Mouse (Mus musculus): Measurements from ENCODE around the gene Pkm. TPM values are rescaled to one million over a fixed set of nuclear protein-coding genes. Genes with fewer than 3 reads are reported as not detected.

Gene Pkm
- polyA plus RNA-seq, 1 experiment, result 2,627 TPM

DNA sequence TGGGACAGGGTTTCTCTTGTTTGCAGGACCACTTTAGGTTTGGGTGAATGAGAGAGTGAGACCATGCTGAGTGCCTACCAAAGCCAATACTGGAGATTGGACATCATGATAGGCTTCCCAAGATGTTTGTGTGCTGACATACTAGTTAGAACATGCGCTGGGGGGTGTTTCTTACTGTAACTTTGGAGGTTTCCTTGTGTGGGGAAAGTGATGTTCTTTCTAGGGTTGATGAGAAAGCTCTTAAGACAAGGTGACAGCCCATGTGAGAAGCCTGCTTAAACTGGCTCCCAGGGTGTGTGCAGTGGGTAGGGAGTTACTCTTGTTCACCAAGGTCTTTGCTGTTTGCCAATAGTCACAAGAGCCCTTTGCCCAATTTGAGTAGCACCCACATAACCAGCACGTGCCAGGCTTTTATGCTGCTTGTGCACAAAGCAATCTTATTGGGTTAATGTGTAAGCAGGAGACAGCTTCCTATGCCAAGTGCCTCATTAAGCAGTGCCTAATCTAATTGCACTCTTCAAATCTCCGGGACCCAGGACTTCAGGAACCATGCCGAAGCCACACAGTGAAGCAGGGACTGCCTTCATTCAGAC is 8.6 kb downstream of the Pkm start:
- no peaks in the 10 kb centered on the region for H3K27me3 ChIP-seq (replicated peaks)
- H3K4me3 ChIP-seq (replicated peaks), result no peak overlapping the region
- peaks cover 95% of the 10 kb centered on the region for H3K36me3 ChIP-seq (replicated peaks; ENCODE audit: low read length)
- TF ChIP-seq GATA1 (IDR thresholded peaks at IDR 0.05; ENCODE audit: borderline replicate concordance, low read length), result no peak
- TF ChIP-seq FLI1 (IDR thresholded peaks at IDR 0.05; ENCODE audit: low read length), result no peak
- no peaks in the 10 kb centered on the region for H3K9me3 ChIP-seq
- peaks cover 97% of the 10 kb centered on the region for H3K4me1 ChIP-seq

DNA sequence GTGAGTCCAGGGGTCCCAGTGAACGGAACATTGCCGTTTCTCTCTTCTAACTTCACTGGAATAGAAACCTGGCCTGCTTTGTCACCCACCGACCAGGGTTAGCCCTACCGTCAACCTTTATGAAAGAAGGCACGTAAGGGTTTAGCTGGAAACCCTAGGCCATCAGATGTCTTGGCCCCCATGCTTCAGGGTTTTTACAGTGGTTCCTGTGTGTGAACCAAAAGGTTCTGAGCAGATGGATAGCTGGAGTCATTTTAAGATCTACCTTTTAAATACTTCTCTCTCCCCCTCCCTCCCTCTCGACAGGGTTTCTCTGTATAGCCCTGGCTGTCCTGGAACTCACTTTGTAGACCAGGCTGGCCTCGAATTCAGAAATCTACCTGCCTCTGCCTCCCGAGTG is 9.8 kb downstream of the Pkm start:
- TF ChIP-seq GATA1 (IDR thresholded peaks at IDR 0.05; ENCODE audit: borderline replicate concordance, low read length) (no peak), FLI1 (IDR thresholded peaks at IDR 0.05; ENCODE audit: low read length) (no peak)
- Histone ChIP-seq H3K4me3 (replicated peaks) (no peak overlapping the region), H3K36me3 (replicated peaks; ENCODE audit: low read length) (peaks cover 98% of the 10 kb centered on the region), H3K27me3 (replicated peaks) (no peaks in the 10 kb centered on the region), H3K4me1 (peaks cover 97% of the 10 kb centered on the region), H3K9me3 (no peaks in the 10 kb centered on the region)

DNA sequence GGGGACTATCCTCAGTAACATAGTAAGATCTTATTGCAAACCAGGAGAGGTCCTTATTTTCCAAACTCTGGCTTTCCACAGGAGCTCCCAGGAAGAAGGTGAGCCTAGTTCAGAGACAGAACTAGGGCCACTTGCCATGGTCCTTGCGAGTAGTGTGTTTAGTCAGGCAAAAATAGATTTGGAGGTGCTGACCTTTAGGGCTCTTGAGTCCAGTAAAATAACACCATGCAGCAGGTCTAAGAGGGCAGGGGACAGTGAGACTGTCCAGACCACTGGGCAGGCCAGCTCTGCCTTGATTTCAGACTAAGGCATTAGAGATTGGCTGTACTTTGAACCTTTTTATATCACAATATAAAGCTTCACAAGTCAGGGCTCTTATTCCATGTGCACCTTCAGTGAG is 10.6 kb downstream of the Pkm start:
- Histone ChIP-seq H3K27me3 (replicated peaks) (no peaks in the 10 kb centered on the region), H3K4me1 (peaks cover 97% of the 10 kb centered on the region), H3K4me3 (replicated peaks) (no peak overlapping the region), H3K36me3 (replicated peaks; ENCODE audit: low read length) (peaks cover 98% of the 10 kb centered on the region), H3K9me3 (no peaks in the 10 kb centered on the region)
- no peak for TF ChIP-seq FLI1 (IDR thresholded peaks at IDR 0.05; ENCODE audit: low read length)
- TF ChIP-seq GATA1 (IDR thresholded peaks at IDR 0.05; ENCODE audit: borderline replicate concordance, low read length), result no peak

DNA sequence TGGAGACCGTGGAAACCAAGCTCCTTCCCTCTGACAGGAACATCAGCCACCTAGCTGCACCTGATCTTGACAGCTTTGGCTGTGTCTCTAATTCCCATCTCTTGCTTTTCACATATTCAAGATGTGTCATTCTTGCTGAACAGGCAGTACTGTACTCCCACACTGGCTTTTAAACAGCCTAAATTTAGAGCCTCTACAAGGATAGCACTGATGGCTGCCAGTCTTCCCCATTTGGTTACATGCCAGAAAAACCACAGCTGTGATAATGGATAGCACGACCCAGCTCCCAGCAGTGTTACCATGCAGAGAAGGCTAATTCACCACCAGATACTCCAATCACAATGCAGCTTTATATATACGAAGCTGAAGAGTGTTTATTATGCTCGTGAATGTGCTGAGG is 11.1 kb downstream of the Pkm start:
- H3K4me1 ChIP-seq, result peaks cover 97% of the 10 kb centered on the region
- TF ChIP-seq FLI1 (IDR thresholded peaks at IDR 0.05; ENCODE audit: low read length) (no peak), GATA1 (IDR thresholded peaks at IDR 0.05; ENCODE audit: borderline replicate concordance, low read length) (no peak)
- H3K9me3 ChIP-seq, result no peaks in the 10 kb centered on the region
- H3K27me3 ChIP-seq (replicated peaks), result no peaks in the 10 kb centered on the region
- H3K36me3 ChIP-seq (replicated peaks; ENCODE audit: low read length), result peaks cover 98% of the 10 kb centered on the region
- no peak overlapping the region for H3K4me3 ChIP-seq (replicated peaks)

DNA sequence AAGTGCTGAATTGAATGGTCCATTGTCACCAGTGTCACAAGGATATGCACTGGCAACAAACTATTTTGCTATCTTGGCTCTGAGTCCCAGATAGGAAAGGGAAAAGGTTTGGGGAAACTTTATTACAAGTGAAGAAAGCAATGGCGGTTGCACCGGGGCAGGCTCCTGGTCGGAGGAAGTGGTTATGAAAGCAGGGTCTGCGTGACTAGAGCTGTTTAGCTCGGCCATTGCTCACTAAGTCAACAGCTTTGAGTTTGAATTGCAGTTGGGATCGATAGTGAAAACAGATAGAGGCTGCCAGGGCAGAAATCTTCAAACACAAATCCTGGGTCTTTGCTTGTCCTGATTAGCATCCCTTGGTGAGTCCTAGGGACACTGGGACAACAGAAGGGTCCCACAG is 11.7 kb downstream of the Pkm start:
- Histone ChIP-seq H3K9me3 (no peaks in the 10 kb centered on the region), H3K4me3 (replicated peaks) (no peak overlapping the region), H3K4me1 (peaks cover 97% of the 10 kb centered on the region), H3K27me3 (replicated peaks) (no peaks in the 10 kb centered on the region), H3K36me3 (replicated peaks; ENCODE audit: low read length) (peaks cover 98% of the 10 kb centered on the region)
- no peak for TF ChIP-seq FLI1 (IDR thresholded peaks at IDR 0.05; ENCODE audit: low read length)
- no peak for TF ChIP-seq GATA1 (IDR thresholded peaks at IDR 0.05; ENCODE audit: borderline replicate concordance, low read length)

DNA sequence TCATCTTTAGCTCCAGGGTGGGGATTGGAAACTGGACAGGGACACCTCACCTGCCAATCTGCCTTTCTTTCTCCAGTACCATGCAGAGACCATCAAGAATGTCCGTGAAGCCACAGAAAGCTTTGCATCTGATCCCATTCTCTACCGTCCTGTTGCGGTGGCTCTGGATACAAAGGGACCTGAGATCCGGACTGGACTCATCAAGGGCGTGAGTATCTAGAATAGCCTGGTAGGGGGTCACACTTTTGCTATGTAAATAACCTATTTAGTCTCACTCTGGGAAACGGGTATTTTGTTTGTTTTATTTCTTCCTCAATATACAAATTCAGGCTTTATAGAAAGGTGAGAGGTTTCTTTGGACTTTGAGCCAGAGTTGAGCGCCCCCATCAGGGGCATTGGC is 12.3 kb downstream of the Pkm start:
- TF ChIP-seq GATA1 (IDR thresholded peaks at IDR 0.05; ENCODE audit: borderline replicate concordance, low read length), result no peak
- TF ChIP-seq FLI1 (IDR thresholded peaks at IDR 0.05; ENCODE audit: low read length), result no peak
- Histone ChIP-seq H3K4me1 (peaks cover 97% of the 10 kb centered on the region), H3K4me3 (replicated peaks) (no peak overlapping the region), H3K9me3 (no peaks in the 10 kb centered on the region), H3K27me3 (replicated peaks) (no peaks in the 10 kb centered on the region), H3K36me3 (replicated peaks; ENCODE audit: low read length) (peaks cover 98% of the 10 kb centered on the region)

DNA sequence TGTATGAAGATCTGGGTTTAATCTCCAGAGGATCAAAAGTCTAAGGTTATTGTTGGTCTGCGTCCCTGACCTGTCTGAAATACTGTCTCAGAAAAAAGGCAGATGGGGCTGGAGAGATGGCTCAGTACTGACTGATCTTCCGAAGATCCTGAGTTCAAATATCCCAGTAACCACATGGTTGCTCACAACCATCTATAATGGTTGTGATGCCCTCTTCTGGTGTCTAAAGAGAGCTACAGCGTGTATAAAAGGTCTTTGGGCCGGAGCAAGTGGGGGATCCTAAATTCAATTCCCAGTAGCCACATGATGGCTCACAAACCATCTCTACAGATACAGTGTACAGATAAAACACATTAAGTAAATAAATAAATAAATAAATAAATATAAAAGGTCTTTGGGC is 13.0 kb downstream of the Pkm start:
- TF ChIP-seq FLI1 (IDR thresholded peaks at IDR 0.05; ENCODE audit: low read length) (no peak), GATA1 (IDR thresholded peaks at IDR 0.05; ENCODE audit: borderline replicate concordance, low read length) (no peak)
- H3K27me3 ChIP-seq (replicated peaks), result no peaks in the 10 kb centered on the region
- peaks cover 97% of the 10 kb centered on the region for H3K4me1 ChIP-seq
- no peaks in the 10 kb centered on the region for H3K9me3 ChIP-seq
- H3K36me3 ChIP-seq (replicated peaks; ENCODE audit: low read length), result peaks cover 98% of the 10 kb centered on the region
- H3K4me3 ChIP-seq (replicated peaks), result no peak overlapping the region

DNA sequence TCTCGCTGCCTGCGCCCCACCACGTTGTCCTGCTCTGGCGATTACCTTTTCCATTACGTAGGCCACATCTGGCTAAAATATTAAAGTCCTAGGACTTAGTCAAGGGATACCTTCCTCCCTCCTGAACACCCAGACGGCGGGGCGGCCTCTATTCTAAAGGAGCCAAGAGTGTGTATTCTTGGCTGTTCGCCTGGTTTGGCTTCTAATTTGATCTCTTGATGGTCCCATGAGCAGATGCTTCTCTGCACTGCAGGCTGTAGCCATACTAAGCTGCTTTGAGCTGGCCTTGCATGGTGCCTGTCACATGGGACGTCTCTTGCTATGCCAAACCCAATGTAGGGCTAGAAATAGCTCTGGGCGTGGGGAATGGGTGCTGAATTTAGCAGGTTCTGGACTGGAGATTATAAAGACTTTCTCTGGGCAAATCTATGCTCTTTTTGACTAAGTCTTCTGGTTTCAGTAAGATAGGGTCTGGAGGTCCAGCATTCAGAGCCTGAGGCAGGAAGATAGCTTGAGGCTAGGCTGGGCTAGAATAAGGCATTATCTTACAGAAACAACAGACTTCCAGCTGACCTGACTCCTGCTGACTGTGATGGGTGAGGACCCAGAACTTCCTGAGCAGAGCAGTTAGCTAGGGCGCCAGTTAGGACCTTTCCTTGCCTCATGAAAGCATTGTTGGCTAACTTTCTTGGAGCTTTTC is 16.2 kb downstream of the Pkm start:
- no peaks in the 10 kb centered on the region for H3K9me3 ChIP-seq
- TF ChIP-seq FLI1 (IDR thresholded peaks at IDR 0.05; ENCODE audit: low read length) (no peak), GATA1 (IDR thresholded peaks at IDR 0.05; ENCODE audit: borderline replicate concordance, low read length) (peak; percentile 62; the same call in 1 of the 3 replicates)
- H3K4me1 ChIP-seq, result peaks cover 88% of the 10 kb centered on the region
- H3K36me3 ChIP-seq (replicated peaks; ENCODE audit: low read length), result peaks cover 97% of the 10 kb centered on the region
- H3K27me3 ChIP-seq (replicated peaks), result no peaks in the 10 kb centered on the region
- H3K4me3 ChIP-seq (replicated peaks), result peak overlapping the region; percentile 38

DNA sequence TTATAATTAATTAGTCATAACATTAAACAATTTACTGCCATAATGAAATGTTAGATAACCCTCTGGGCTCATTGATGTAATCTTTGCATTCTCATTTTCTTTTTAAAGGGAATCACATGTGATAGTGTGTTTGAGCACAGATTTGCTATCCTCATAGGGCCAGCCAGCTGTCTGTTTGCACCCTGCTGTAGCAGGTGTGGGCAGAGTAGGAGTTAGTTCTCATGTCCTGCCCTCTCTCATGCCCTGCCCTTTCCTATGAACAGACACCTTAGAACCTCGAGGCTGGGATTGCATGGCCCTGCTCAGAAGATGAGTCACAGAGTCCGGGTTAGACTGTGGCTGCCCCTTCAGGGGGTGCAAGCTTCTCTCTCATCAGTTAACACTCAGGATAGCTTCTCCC is 17.3 kb downstream of the Pkm start:
- no peak for TF ChIP-seq GATA1 (IDR thresholded peaks at IDR 0.05; ENCODE audit: borderline replicate concordance, low read length)
- TF ChIP-seq FLI1 (IDR thresholded peaks at IDR 0.05; ENCODE audit: low read length), result no peak
- Histone ChIP-seq H3K36me3 (replicated peaks; ENCODE audit: low read length) (peaks cover 97% of the 10 kb centered on the region), H3K4me1 (peaks cover 87% of the 10 kb centered on the region), H3K9me3 (no peaks in the 10 kb centered on the region), H3K27me3 (replicated peaks) (no peaks in the 10 kb centered on the region), H3K4me3 (replicated peaks) (no peak overlapping the region)

DNA sequence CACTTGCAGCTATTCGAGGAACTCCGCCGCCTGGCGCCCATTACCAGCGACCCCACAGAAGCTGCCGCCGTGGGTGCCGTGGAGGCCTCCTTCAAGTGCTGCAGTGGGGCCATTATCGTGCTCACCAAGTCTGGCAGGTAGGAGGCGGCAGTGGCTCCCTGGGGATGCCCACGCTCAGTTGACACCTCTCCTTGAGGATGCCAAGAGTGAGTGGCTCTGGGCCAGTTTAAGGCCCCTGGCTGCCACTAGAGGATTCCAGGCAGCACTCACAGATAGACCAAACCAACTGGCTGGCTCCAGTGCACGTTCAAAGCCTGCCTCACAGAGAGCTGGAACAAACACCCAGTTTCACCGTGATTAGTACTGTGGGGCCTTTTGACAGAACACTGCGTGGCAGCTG is 19.4 kb downstream of the Pkm start:
- no peak for TF ChIP-seq GATA1 (IDR thresholded peaks at IDR 0.05; ENCODE audit: borderline replicate concordance, low read length)
- no peak for TF ChIP-seq FLI1 (IDR thresholded peaks at IDR 0.05; ENCODE audit: low read length)
- Histone ChIP-seq H3K4me3 (replicated peaks) (no peak overlapping the region), H3K36me3 (replicated peaks; ENCODE audit: low read length) (peaks cover 92% of the 10 kb centered on the region), H3K9me3 (no peaks in the 10 kb centered on the region), H3K27me3 (replicated peaks) (peaks cover 6% of the 10 kb centered on the region), H3K4me1 (peaks cover 84% of the 10 kb centered on the region)
